Mouse (Mus musculus): ENCODE measurements around the gene Ttc9. TPM values are rescaled to one million over a fixed set of nuclear protein-coding genes. Genes with fewer than 3 reads are reported as not detected.

The Ttc9 gene
- polyA plus RNA-seq, 1 experiment from 2014 or later: 3.1 TPM

DNA sequence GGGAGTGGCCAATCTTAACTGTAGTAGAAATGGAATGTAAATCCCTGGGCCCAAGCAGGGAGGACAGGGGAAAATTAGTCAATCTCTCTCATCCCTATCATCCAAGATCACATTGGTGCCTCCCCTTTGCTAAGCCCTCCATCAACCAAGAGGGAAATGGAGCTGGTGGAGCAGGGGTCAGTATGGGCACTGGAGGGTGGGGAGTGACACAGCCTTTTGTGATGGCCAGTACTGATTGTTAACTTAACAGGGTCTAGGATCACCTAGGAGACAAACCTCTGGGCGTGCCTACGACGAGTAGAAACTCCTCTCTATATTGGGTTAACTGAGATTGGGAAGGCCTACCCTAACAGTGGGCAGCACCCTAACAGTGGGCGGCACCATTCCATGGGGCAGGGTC is 7.7 kb upstream of the Ttc9 start:
- no peaks in the 10 kb centered on the region for H3K36me3 ChIP-seq (ENCODE audit: control insufficient read depth, insufficient read depth, low read length)
- no peaks in the 10 kb centered on the region for H3K27me3 ChIP-seq (ENCODE audit: control insufficient read depth, insufficient read depth, low read length)
- no peaks in the 10 kb centered on the region for H3K9me3 ChIP-seq (ENCODE audit: control insufficient read depth, low read length)
- no peak overlapping the region for H3K27ac ChIP-seq (ENCODE audit: low read depth, low read length)
- no peak overlapping the region for H3K9ac ChIP-seq (ENCODE audit: low read length)
- no peak overlapping the region for H3K4me2 ChIP-seq (ENCODE audit: low read depth, low read length, severe bottlenecking)
- no peaks in the 10 kb centered on the region for H3K4me1 ChIP-seq (replicated peaks; ENCODE audit: control insufficient read depth, insufficient read depth, low read length)
- H3K4me3 ChIP-seq (ENCODE audit: low read depth, low read length): no peak overlapping the region
- WGBS: 82% methylated on average over 4 of the region's 4 CpGs
- no peak for DNase-seq (ENCODE audit: low spot score)
- ATAC-seq (replicated peaks; ENCODE audit: low FRiP score): no peak

DNA sequence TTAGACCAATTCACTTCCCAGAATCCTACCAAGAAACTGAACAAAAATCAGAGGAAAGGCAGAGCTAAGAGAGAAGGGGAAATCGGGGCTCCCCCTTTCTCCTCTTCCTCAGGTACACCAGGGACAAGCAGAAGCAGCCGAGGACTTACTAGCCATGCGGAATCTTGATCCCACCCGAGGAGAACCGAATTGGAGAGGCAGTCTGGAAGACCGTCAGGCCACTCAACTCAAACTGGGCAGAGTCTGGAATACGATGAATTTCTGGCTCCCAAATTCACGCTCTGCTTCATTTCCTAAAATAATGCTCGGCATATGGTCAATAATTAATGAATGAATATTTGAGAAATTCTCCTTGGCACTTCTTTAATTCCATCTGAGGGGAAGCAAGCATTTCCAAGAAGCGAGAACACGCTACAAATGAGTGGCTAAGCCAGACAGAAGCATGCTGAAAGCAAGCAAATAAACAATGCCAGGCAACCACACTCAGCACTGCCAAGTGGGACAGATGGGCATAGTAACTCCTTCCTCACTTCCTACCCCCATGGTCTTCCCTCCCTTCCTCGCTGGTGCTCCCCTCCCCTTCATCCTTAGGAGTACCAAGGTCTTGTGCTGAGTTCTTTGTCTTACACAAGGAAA is 4.7 kb upstream of the Ttc9 start:
- H3K4me2 ChIP-seq (ENCODE audit: low read depth, low read length, severe bottlenecking): no peak overlapping the region
- WGBS: 88% methylated on average over 12 of the region's 12 CpGs
- no peaks in the 10 kb centered on the region for H3K9me3 ChIP-seq (ENCODE audit: control insufficient read depth, low read length)
- no peaks in the 10 kb centered on the region for H3K27me3 ChIP-seq (ENCODE audit: control insufficient read depth, insufficient read depth, low read length)
- H3K9ac ChIP-seq (ENCODE audit: low read length): no peak overlapping the region
- H3K27ac ChIP-seq (ENCODE audit: low read depth, low read length): no peak overlapping the region
- no peak overlapping the region for H3K4me3 ChIP-seq (ENCODE audit: low read depth, low read length)
- DNase-seq (ENCODE audit: low spot score): no peak
- H3K36me3 ChIP-seq (ENCODE audit: control insufficient read depth, insufficient read depth, low read length): no peaks in the 10 kb centered on the region
- no peak for ATAC-seq (replicated peaks; ENCODE audit: low FRiP score)
- H3K4me1 ChIP-seq (replicated peaks; ENCODE audit: control insufficient read depth, insufficient read depth, low read length): no peaks in the 10 kb centered on the region

DNA sequence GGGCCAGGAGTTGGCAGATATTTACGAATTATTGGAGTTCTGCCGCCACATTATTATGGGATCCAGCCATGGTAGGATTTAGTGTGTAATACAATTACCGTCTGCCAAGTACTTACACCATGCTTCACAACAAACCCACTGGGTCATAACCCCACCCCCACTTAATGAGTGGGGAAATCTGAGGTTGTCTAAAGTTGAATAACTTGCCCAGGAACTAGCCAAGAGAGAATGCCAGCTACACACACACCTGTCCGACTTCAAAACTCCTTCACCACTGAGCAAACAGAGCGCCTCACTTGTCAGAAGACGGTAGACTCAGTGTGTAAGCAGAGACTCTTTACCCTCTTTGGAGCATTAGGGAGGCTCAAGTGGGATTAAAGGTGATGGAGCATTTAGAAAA is 3.6 kb upstream of the Ttc9 start:
- no peak overlapping the region for H3K4me2 ChIP-seq (ENCODE audit: low read depth, low read length, severe bottlenecking)
- H3K9me3 ChIP-seq (ENCODE audit: control insufficient read depth, low read length): no peaks in the 10 kb centered on the region
- no peaks in the 10 kb centered on the region for H3K27me3 ChIP-seq (ENCODE audit: control insufficient read depth, insufficient read depth, low read length)
- H3K4me1 ChIP-seq (replicated peaks; ENCODE audit: control insufficient read depth, insufficient read depth, low read length): no peaks in the 10 kb centered on the region; the same call in 1 of the 2 replicates
- WGBS: 86% methylated on average over 6 of the region's 6 CpGs
- no peak overlapping the region for H3K27ac ChIP-seq (ENCODE audit: low read depth, low read length)
- DNase-seq (ENCODE audit: low spot score) (no peak), ATAC-seq (replicated peaks; ENCODE audit: low FRiP score) (no peak)
- no peak overlapping the region for H3K9ac ChIP-seq (ENCODE audit: low read length)
- no peaks in the 10 kb centered on the region for H3K36me3 ChIP-seq (ENCODE audit: control insufficient read depth, insufficient read depth, low read length)
- no peak overlapping the region for H3K4me3 ChIP-seq (ENCODE audit: low read depth, low read length)

DNA sequence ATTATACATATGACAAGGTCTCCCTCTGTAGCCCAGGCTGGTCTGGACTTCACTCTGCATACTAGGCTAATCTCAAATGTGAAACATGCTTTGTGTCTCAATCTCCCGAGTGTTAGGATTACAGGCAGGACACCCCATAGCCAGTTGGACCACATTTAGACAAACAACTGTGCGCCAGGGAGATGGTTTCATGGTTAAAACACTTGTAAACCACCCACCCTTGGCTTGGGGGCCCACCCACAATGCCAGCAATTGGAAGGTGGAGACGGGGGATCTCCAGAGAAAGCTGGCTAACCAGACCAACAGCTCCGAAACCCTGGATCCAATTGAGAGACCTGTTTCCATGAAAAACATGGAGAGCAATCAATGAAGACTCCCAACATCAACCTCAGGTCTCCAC is 3.0 kb upstream of the Ttc9 start:
- Histone ChIP-seq H3K27me3 (ENCODE audit: control insufficient read depth, insufficient read depth, low read length) (no peaks in the 10 kb centered on the region), H3K4me2 (ENCODE audit: low read depth, low read length, severe bottlenecking) (no peak overlapping the region), H3K36me3 (ENCODE audit: control insufficient read depth, insufficient read depth, low read length) (no peaks in the 10 kb centered on the region), H3K9ac (ENCODE audit: low read length) (no peak overlapping the region), H3K4me1 (replicated peaks; ENCODE audit: control insufficient read depth, insufficient read depth, low read length) (no peaks in the 10 kb centered on the region; the same call in 1 of the 2 replicates), H3K4me3 (ENCODE audit: low read depth, low read length) (no peak overlapping the region), H3K27ac (ENCODE audit: low read depth, low read length) (no peak overlapping the region), H3K9me3 (ENCODE audit: control insufficient read depth, low read length) (no peaks in the 10 kb centered on the region)
- ATAC-seq (replicated peaks; ENCODE audit: low FRiP score) (no peak), DNase-seq (ENCODE audit: low spot score) (no peak)
- 89% methylated on average over 4 of the region's 4 CpGs for WGBS

DNA sequence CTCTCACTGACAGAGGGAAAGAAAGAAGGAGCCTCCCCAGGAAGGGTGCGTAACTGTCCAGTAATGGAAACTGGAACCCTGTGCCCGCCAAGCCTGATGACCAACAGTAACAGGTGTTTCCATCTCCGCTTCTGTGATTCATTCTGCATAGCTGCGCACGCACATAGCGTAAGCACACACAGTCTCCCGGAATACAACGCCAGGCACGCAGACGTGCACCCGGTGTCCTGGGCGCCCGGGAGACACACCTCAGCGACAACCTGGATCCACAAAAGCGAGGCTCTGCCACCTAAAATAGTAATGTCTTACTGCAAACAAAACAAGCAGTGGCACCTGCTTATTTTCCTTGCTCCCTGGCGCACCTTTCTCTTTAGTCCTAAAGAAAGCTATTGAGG is 532 bp upstream of the Ttc9 start:
- ATAC-seq (replicated peaks; ENCODE audit: low FRiP score): peak; percentile 71
- Histone ChIP-seq H3K36me3 (ENCODE audit: control insufficient read depth, insufficient read depth, low read length) (no peaks in the 10 kb centered on the region), H3K27me3 (ENCODE audit: control insufficient read depth, insufficient read depth, low read length) (no peaks in the 10 kb centered on the region), H3K9me3 (ENCODE audit: control insufficient read depth, low read length) (no peaks in the 10 kb centered on the region), H3K4me2 (ENCODE audit: low read depth, low read length, severe bottlenecking) (peak overlapping the region; percentile 93), H3K4me1 (replicated peaks; ENCODE audit: control insufficient read depth, insufficient read depth, low read length) (no peaks in the 10 kb centered on the region; the same call in 1 of the 2 replicates), H3K27ac (ENCODE audit: low read depth, low read length) (no peak overlapping the region), H3K4me3 (ENCODE audit: low read depth, low read length) (peak overlapping the region; percentile 69), H3K9ac (ENCODE audit: low read length) (peak overlapping the region; percentile 86)
- WGBS: under 1% methylated on average over 16 of the region's 16 CpGs
- peak; percentile 79 for DNase-seq (ENCODE audit: low spot score)

DNA sequence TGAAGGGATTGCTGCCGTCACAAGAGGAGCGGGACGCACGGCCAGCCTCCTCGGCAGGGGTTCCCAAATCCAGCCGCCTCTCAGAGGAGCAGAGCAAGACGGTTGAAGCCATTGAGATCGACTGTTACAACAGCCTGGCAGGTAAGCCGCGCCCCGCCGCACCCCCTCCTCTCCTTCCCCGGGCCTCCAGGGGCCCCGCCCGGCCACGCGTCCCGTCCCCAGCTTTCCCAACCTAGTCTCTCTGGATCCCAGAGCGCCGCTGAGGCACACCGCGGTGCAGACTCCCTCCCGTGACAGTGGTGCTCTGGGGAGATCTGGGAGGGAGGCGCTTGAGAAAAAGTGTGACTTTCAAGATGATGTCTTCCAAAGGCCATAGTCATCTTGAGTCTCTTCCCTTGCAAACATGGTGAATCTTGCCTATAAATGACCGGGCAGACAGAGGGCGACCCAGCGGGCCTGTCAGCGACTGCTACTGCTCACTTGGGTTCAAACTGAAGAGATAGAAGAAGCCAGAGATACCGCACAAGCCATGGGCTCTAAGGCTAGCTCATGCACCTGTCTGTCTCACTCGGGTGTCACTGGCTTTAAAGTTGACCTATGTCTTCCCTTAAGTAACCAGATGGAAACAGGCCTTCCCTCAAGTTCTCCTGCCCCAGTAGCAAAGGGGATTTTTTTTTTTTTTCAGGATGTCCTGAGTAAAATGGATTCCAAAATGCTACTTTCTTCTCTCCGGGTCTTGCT is 782 bp downstream of the Ttc9 start:
- no peaks in the 10 kb centered on the region; the same call in 1 of the 2 replicates for H3K4me1 ChIP-seq (replicated peaks; ENCODE audit: control insufficient read depth, insufficient read depth, low read length)
- DNase-seq (ENCODE audit: low spot score): peak; percentile 79
- H3K4me3 ChIP-seq (ENCODE audit: low read depth, low read length): peak overlapping the region; percentile 69
- peak overlapping the region; percentile 74 for H3K27ac ChIP-seq (ENCODE audit: low read depth, low read length)
- H3K27me3 ChIP-seq (ENCODE audit: control insufficient read depth, insufficient read depth, low read length): no peaks in the 10 kb centered on the region
- H3K9me3 ChIP-seq (ENCODE audit: control insufficient read depth, low read length): no peaks in the 10 kb centered on the region
- H3K9ac ChIP-seq (ENCODE audit: low read length): peak overlapping the region; percentile 86
- H3K4me2 ChIP-seq (ENCODE audit: low read depth, low read length, severe bottlenecking): peak overlapping the region; percentile 93
- ATAC-seq (replicated peaks; ENCODE audit: low FRiP score): peak; percentile 19
- H3K36me3 ChIP-seq (ENCODE audit: control insufficient read depth, insufficient read depth, low read length): no peaks in the 10 kb centered on the region
- WGBS: 1% methylated on average over 28 of the region's 31 CpGs

DNA sequence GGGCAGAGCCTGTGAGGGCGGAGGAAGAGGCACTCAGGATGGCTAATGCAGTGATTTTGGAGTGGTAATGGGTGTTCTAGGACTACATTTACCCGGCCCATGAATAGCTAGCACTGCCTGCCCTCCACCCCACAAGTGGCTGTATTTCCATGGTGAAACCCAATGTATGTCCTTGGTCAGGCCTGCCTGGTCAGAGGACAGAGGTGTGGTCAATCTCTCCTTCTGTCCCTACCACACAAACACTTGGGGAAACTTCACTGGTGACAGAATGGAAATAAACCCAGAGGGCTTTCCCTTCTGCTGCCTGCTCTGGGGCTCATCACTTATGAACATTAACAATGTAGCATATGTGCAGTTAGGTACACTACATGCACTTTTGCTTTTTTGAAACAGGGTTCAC is 2.2 kb downstream of the Ttc9 start:
- H3K27ac ChIP-seq (ENCODE audit: low read depth, low read length): no peak overlapping the region
- H3K4me3 ChIP-seq (ENCODE audit: low read depth, low read length): no peak overlapping the region
- DNase-seq (ENCODE audit: low spot score) (no peak), ATAC-seq (replicated peaks; ENCODE audit: low FRiP score) (no peak)
- no peak overlapping the region for H3K9ac ChIP-seq (ENCODE audit: low read length)
- H3K4me1 ChIP-seq (replicated peaks; ENCODE audit: control insufficient read depth, insufficient read depth, low read length): no peaks in the 10 kb centered on the region; the same call in 1 of the 2 replicates
- no peak overlapping the region for H3K4me2 ChIP-seq (ENCODE audit: low read depth, low read length, severe bottlenecking)
- 79% methylated on average over 2 of the region's 2 CpGs for WGBS
- H3K36me3 ChIP-seq (ENCODE audit: control insufficient read depth, insufficient read depth, low read length): no peaks in the 10 kb centered on the region
- no peaks in the 10 kb centered on the region for H3K9me3 ChIP-seq (ENCODE audit: control insufficient read depth, low read length)
- H3K27me3 ChIP-seq (ENCODE audit: control insufficient read depth, insufficient read depth, low read length): no peaks in the 10 kb centered on the region

DNA sequence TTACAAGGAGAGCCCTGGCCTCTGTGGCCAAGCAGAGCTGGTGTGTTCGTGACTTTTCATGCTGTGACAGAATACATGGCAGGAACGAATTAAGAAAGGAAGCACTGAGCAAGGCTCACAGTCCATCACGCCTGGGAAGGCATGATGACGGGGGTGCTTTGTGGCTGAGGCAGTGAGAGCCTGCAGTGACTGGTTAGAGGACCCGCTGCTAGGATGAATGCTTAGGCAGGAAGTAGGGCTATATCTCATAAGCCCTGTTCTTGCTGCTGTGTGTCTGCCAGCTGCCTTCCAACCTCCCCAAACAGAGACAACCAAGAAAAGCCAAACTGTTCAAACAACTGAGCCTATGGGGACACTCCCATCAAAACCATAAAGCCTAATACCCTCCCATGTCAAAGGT is 9.6 kb downstream of the Ttc9 start:
- no peaks in the 10 kb centered on the region for H3K36me3 ChIP-seq (ENCODE audit: control insufficient read depth, insufficient read depth, low read length)

More for the DNA sequence above, 9.6 kb downstream of the Ttc9 start:
- no peak overlapping the region for H3K9ac ChIP-seq (ENCODE audit: low read length)
- no peaks in the 10 kb centered on the region for H3K9me3 ChIP-seq (ENCODE audit: control insufficient read depth, low read length)
- no peak overlapping the region for H3K27ac ChIP-seq (ENCODE audit: low read depth, low read length)
- H3K4me3 ChIP-seq (ENCODE audit: low read depth, low read length): no peak overlapping the region
- H3K27me3 ChIP-seq (ENCODE audit: control insufficient read depth, insufficient read depth, low read length): no peaks in the 10 kb centered on the region
- H3K4me1 ChIP-seq (replicated peaks; ENCODE audit: control insufficient read depth, insufficient read depth, low read length): peaks cover 7% of the 10 kb centered on the region
- H3K4me2 ChIP-seq (ENCODE audit: low read depth, low read length, severe bottlenecking): no peak overlapping the region
- ATAC-seq (replicated peaks; ENCODE audit: low FRiP score): no peak
- 64% methylated on average over 5 of the region's 5 CpGs for WGBS
- DNase-seq (ENCODE audit: low spot score): no peak

Measured in forebrain, embryonic 11.5 days (tissue).